ENCODE assay signal across 8 mouse cellular contexts in genomic region chr7:143008370-143008926, GRCm38 (mm10). TPM values are rescaled to one million over a fixed set of nuclear protein-coding genes. Genes with fewer than 3 reads are reported as not detected.
A peak's percentile ranks its signal among the peaks of the same experiment; 100 is the strongest.
DNase-seq lines count a peak whose midpoint lies in the region; ATAC-seq and TF ChIP-seq lines count a peak whose summit lies in the region.

No protein-coding gene starts in this region.

- H3K27me3 ChIP-seq in limb, embryonic 11.5 days (ENCODE audit: control insufficient read depth, insufficient read depth, low read length): no peaks in the 10 kb centered on the region
- no peaks in the 10 kb centered on the region for H3K27me3 ChIP-seq in midbrain, embryonic 12.5 days

- WGBS in limb, embryonic 11.5 days: 19% methylated on average over 8 of the region's 8 CpGs
- WGBS in midbrain, embryonic 12.5 days: 75% methylated on average over 8 of the region's 8 CpGs

- DNase-seq in left cerebral cortex, adult 2 months (ENCODE audit: extremely low spot score in 1 of 2, low spot score in 2 of 2): no peak
- DNase-seq in left cerebral cortex, postnatal 36 days (ENCODE audit: low spot score in 2 of 2): no peak
- DNase-seq in heart, postnatal 4 days: peak; percentile 69
- peak; percentile 81 for DNase-seq in limb, embryonic 11.5 days (ENCODE audit: low spot score)
- peak; percentile 67 to 72 for DNase-seq in thymus, postnatal 10 days (ENCODE audit: low spot score in 2 of 2)
- DNase-seq in urinary bladder, adult 18-20 months (ENCODE audit: low spot score in 2 of 2): no peak

- ATAC-seq in erythroblast, adult 5-6 weeks (replicated peaks; ENCODE audit: low FRiP score, poor library complexity, severe bottlenecking): peak; percentile 11
- peak; percentile 77 for ATAC-seq in limb, embryonic 11.5 days (ENCODE audit: insufficient number of reproducible peaks, low FRiP score, low TSS enrichment, low read depth)
- peak; percentile 52; the same call in 1 of the 2 replicates for ATAC-seq in midbrain, embryonic 12.5 days (ENCODE audit: low FRiP score, low read depth)

- no peaks in the 10 kb centered on the region for H3K36me3 ChIP-seq in limb, embryonic 11.5 days (ENCODE audit: control insufficient read depth, insufficient read depth, low read length)
- H3K36me3 ChIP-seq in midbrain, embryonic 12.5 days: no peaks in the 10 kb centered on the region

- H3K9ac ChIP-seq in limb, embryonic 11.5 days (ENCODE audit: low read length): peak overlapping the region; percentile 53
- no peak overlapping the region for H3K9ac ChIP-seq in midbrain, embryonic 12.5 days (replicated peaks)

- peaks cover 31% of the 10 kb centered on the region for H3K4me1 ChIP-seq in limb, embryonic 11.5 days (ENCODE audit: control insufficient read depth, insufficient read depth, low read length)
- peaks cover 14% of the 10 kb centered on the region for H3K4me1 ChIP-seq in midbrain, embryonic 12.5 days

- H3K4me2 ChIP-seq in limb, embryonic 11.5 days (ENCODE audit: low read depth, severe bottlenecking): peak overlapping the region; percentile 42
- no peak overlapping the region for H3K4me2 ChIP-seq in midbrain, embryonic 12.5 days (replicated peaks)

- no peak overlapping the region for H3K4me3 ChIP-seq in left cerebral cortex, adult 2 months
- peak overlapping the region; percentile 7; the same call in 1 of the 2 replicates for H3K4me3 ChIP-seq in limb, embryonic 11.5 days (ENCODE audit: low read depth, low read length)
- no peak overlapping the region for H3K4me3 ChIP-seq in midbrain, embryonic 12.5 days

- intact Hi-C loops in left cerebral cortex, adult 2 months (cut with DNase I): loop anchor here (1.0 to 10.0 kb wide), 5 partner anchors 44 to 456 kb away; partner anchors contain the start of genes Cd81, Cdkn1c and Tssc4
- intact Hi-C loops in left cerebral cortex, postnatal 36 days (cut with DNase I): loop anchor here (1.0 to 10.0 kb wide), 4 partner anchors 44 to 456 kb away; partner anchors contain the start of genes Cd81 and Cdkn1c

- H3K9me3 ChIP-seq in limb, embryonic 11.5 days (ENCODE audit: control insufficient read depth, low read length): no peaks in the 10 kb centered on the region
- no peaks in the 10 kb centered on the region for H3K9me3 ChIP-seq in midbrain, embryonic 12.5 days

- TF ChIP-seq CTCF in left cerebral cortex, adult 2 months (IDR thresholded peaks at IDR 0.05): no peak; the same call in 1 of the 2 replicates

- peak overlapping the region; percentile 80 for H3K27ac ChIP-seq in left cerebral cortex, adult 2 months
- H3K27ac ChIP-seq in limb, embryonic 11.5 days (replicated peaks; ENCODE audit: low read depth, low read length): peak overlapping the region; percentile 99
- H3K27ac ChIP-seq in midbrain, embryonic 12.5 days (replicated peaks): no peak overlapping the region

RNA-seq across cellular contexts. Expression of gene Tspan32, which starts 3.6 kb away (rescaled TPM):
- under 1 TPM in 1 of 2 experiments, not detected in 1; 0.07 TPM for total RNA-seq in left cerebral cortex, adult 2 months (2021)
- under 1 TPM; 0.20 to 0.39 TPM for total RNA-seq in left cerebral cortex, postnatal 36 days (2021)
- total RNA-seq in erythroblast, adult 5-6 weeks (2015; ENCODE audit: low replicate concordance): 77.4 and 78.8 TPM in 2 replicates
- total RNA-seq in erythroblast, adult 5-6 weeks (2017; ENCODE audit: low replicate concordance): 55.2 and 79.5 TPM in 2 replicates
- total RNA-seq in heart, postnatal 4 days (2021): under 1 TPM; 0.45 to 0.64 TPM
- polyA plus RNA-seq in limb, embryonic 11.5 days (2014; fragmentation: Nextera tagmentation; extraction: Ambion mirVana): 3.8 and 4.8 TPM in 2 replicates
- polyA plus RNA-seq in midbrain, embryonic 12.5 days (2016; fragmentation: Nextera tagmentation; extraction: Ambion mirVana): 1.5 and 1.8 TPM in 2 replicates

RNA-seq across cellular contexts. Expression of gene Ascl2, which starts 39.4 kb away (rescaled TPM):
- under 1 TPM; 0.42 to 0.57 TPM for total RNA-seq in left cerebral cortex, adult 2 months (2021)
- under 1 TPM in 1 of 2 experiments, not detected in 1; 0.39 TPM for total RNA-seq in left cerebral cortex, postnatal 36 days (2021)
- total RNA-seq in erythroblast, adult 5-6 weeks (2015; ENCODE audit: low replicate concordance): not detected in 2 replicates
- total RNA-seq in erythroblast, adult 5-6 weeks (2017; ENCODE audit: low replicate concordance): not detected in 2 replicates
- total RNA-seq in heart, postnatal 4 days (2021): not detected
- 0.39 and 0.70 TPM in 2 replicates for polyA plus RNA-seq in limb, embryonic 11.5 days (2014; fragmentation: Nextera tagmentation; extraction: Ambion mirVana)
- polyA plus RNA-seq in midbrain, embryonic 12.5 days (2016; fragmentation: Nextera tagmentation; extraction: Ambion mirVana): 0.40 TPM in 1 of 2 replicates, not detected in the other

RNA-seq across cellular contexts. Expression of gene Cd81, which starts 44.1 kb away (rescaled TPM):
- total RNA-seq in left cerebral cortex, adult 2 months (2021): 100 to 1,000 TPM; 380 to 388 TPM
- total RNA-seq in left cerebral cortex, postnatal 36 days (2021): 100 to 1,000 TPM; 385 to 445 TPM
- 59.4 and 65.9 TPM in 2 replicates for total RNA-seq in erythroblast, adult 5-6 weeks (2015; ENCODE audit: low replicate concordance)
- total RNA-seq in erythroblast, adult 5-6 weeks (2017; ENCODE audit: low replicate concordance): 40.8 and 80.4 TPM in 2 replicates
- 100 to 1,000 TPM; 600 to 620 TPM for total RNA-seq in heart, postnatal 4 days (2021)
- 317 and 321 TPM in 2 replicates for polyA plus RNA-seq in limb, embryonic 11.5 days (2014; fragmentation: Nextera tagmentation; extraction: Ambion mirVana)
- 214 and 228 TPM in 2 replicates for polyA plus RNA-seq in midbrain, embryonic 12.5 days (2016; fragmentation: Nextera tagmentation; extraction: Ambion mirVana)

Comparison
In these comparisons a context has a peak if more than half of its experiments do, and no peak if none do; other contexts are left out.
1. DNase-seq: peak in heart, postnatal 4 days (single experiment), limb, embryonic 11.5 days (single experiment) and thymus, postnatal 10 days (2 of 2); none in left cerebral cortex, adult 2 months (0 of 2), left cerebral cortex, postnatal 36 days (0 of 2) and urinary bladder, adult 18-20 months (0 of 2).
2. ATAC-seq: peak in every context shown above with its lines; median percentile 77 in limb, embryonic 11.5 days; 52 in midbrain, embryonic 12.5 days; 11 in erythroblast, adult 5-6 weeks.
3. RNA of gene Tspan32, which starts 3.6 kb away (total RNA-seq): 55.2 to 79.5 TPM in erythroblast, adult 5-6 weeks; 0.45 to 0.64 TPM in heart, postnatal 4 days, 0.20 to 0.39 TPM in left cerebral cortex, postnatal 36 days and 0.07 TPM in left cerebral cortex, adult 2 months; every median in the first group is over 10 times any median in the second.
4. RNA of gene Cd81, which starts 44.1 kb away (total RNA-seq): 600 to 620 TPM in heart, postnatal 4 days, 385 to 445 TPM in left cerebral cortex, postnatal 36 days and 380 to 388 TPM in left cerebral cortex, adult 2 months; 40.8 to 80.4 TPM in erythroblast, adult 5-6 weeks; every median in the first group is over 4 times any median in the second.